8 mouse cellular contexts compared by ENCODE assay signal in genomic region chr13:51100233-51101015, GRCm38 (mm10). TPM values are rescaled to one million over a fixed set of nuclear protein-coding genes. Genes with fewer than 3 reads are reported as not detected.
DNase-seq lines count a peak whose midpoint lies in the region; ATAC-seq lines count a peak whose summit lies in the region.

TSS of gene Spin1 (plus strand) at chr13:51100880.

- peak; percentile 82 for DNase-seq in NIH3T3 (ENCODE audit: low read depth)
- DNase-seq in cerebellum, postnatal 10 days, result peak; percentile 94 to 95
- DNase-seq in frontal cortex, postnatal 25 days (ENCODE audit: low spot score in 2 of 2), result peak; percentile 67 to 73
- DNase-seq in layer of hippocampus, postnatal 25 days (ENCODE audit: extremely low spot score in 1 of 2, low spot score in 1 of 2), result peak; percentile 75 to 84
- DNase-seq in lung, postnatal 14 days, result peak; percentile 86
- DNase-seq in ovary, postnatal 36 days (ENCODE audit: low spot score), result peak; percentile 89
- DNase-seq in thymus, postnatal 14 days, result peak; percentile 91

- ATAC-seq in hindbrain, embryonic 13.5 days (ENCODE audit: low FRiP score), result peak; percentile 87

- peak within 1 kb of the TSS; percentile 86 for H3K4me2 ChIP-seq in hindbrain, embryonic 13.5 days

- peaks cover 3% of the 10 kb centered on the region; the same call in 1 of the 2 replicates for H3K9me3 ChIP-seq in hindbrain, embryonic 13.5 days

- H3K36me3 ChIP-seq in hindbrain, embryonic 13.5 days, result no peaks in the 10 kb centered on the region; the same call in 1 of the 2 replicates

- H3K4me3 ChIP-seq in hindbrain, embryonic 13.5 days, result peak within 1 kb of the TSS; percentile 77

- WGBS in hindbrain, embryonic 13.5 days, result under 1% methylated on average over 47 of the region's 85 CpGs

- no peaks in the 10 kb centered on the region for H3K27me3 ChIP-seq in hindbrain, embryonic 13.5 days

- H3K27ac ChIP-seq in hindbrain, embryonic 13.5 days, result peak within 1 kb of the TSS; percentile 97

- peak within 1 kb of the TSS; percentile 96 for H3K9ac ChIP-seq in hindbrain, embryonic 13.5 days

- peaks cover 32% of the 10 kb centered on the region for H3K4me1 ChIP-seq in hindbrain, embryonic 13.5 days (replicated peaks)

RNA-seq across cellular contexts. Expression of gene Spin1, which starts in this region (rescaled TPM):
- 132 and 133 TPM in 2 replicates for polyA plus RNA-seq in hindbrain, embryonic 13.5 days (2015; fragmentation: Nextera tagmentation; extraction: Ambion mirVana)
- total RNA-seq in layer of hippocampus, postnatal 25 days (2021), result 100 to 1,000 TPM; 164 TPM

Comparison
In these comparisons a context has a peak if more than half of its experiments do, and no peak if none do; other contexts are left out.
1. Peak in every context shown above with its lines: DNase-seq, ATAC-seq, H3K4me3 ChIP-seq and H3K27ac ChIP-seq.